Mouse (Mus musculus): ENCODE data around the gene Ehmt1.

- TF ChIP-seq CTCF (IDR thresholded peaks at IDR 0.05; ENCODE audit: insufficient read depth, low read depth, low read length) (no peak), POLR2A (IDR thresholded peaks at IDR 0.05; ENCODE audit: insufficient read depth, low read depth, low read length) (no peak)
These were observed 142.6 kb downstream of the Ehmt1 start for GRCm38 (mm10) chr2:24776831-24777230.
